Mouse (Mus musculus): Measurements from ENCODE around the gene Aptx.

DNA sequence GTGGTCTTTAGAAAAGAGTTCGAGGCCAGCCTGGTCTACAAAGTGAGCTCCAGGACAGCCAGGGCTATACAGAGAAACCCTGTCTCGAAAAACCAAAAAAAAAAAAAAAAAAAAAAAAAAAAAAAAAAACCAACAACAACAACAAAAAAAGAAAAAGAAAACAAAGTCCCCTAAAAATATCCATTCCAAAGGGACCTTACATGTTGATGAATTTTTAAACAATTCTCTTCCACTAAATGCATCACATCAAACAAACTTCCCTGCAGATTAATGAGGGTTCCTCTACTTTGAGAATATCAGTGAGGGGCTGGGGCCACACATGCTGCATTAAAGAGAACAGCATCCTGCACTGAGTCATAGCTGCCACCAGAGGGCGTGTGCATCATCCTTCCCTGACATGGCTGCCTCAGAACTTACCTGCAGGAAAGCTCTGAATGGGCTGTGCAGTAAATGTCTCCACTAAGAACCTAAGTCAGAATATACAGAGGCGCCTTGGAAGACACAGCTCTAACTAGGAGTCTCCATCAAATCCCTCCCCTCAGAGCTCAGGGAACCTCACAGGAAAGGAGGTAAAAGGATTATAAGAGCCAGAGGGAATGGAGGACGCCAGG is 22.6 kb downstream of the Aptx start:
- no peak for TF ChIP-seq HCFC1 (IDR thresholded peaks at IDR 0.05; ENCODE audit: borderline replicate concordance, insufficient read depth, low read length)
- no peak for TF ChIP-seq CHD2 (IDR thresholded peaks at IDR 0.05; ENCODE audit: low read depth, low read length)
- peak; percentile 92 for TF ChIP-seq ZNF384 (IDR thresholded peaks at IDR 0.05; ENCODE audit: low read depth, low read length)
